Mouse (Mus musculus) embryonic facial prominence, embryonic 11.5 days (tissue): ENCODE measurements around the gene Grn. TPM values are rescaled to one million over a fixed set of nuclear protein-coding genes. Genes with fewer than 3 reads are reported as not detected.

Experiments used
- ATAC-seq: fragments of 200-750 bp; cut with Nextera tagmentation; replicated peaks from 2 replicates; pipeline ENCODE4 v1.8.0; 2017; ENCODE audit warnings: low read depth; ENCODE audit not compliant: insufficient number of reproducible peaks, low FRiP score, low TSS enrichment
- DNase-seq: peaks from one replicate; pipeline ENCODE4 v3.0.0-alpha.2; 2015; ENCODE audit warnings: low spot score
- H3K27ac ChIP-seq: fragments of 300-500 bp; sonication (generic); replicated peaks from 2 replicates; pipeline ENCODE4 v1.5.1; 2014; ENCODE audit warnings: mild to moderate bottlenecking, low read depth, low read length, control low read depth
- H3K27me3 ChIP-seq: fragments of 300-500 bp; sonication (generic); 2 replicates; pipeline ENCODE4 v1.6.1; 2014; ENCODE audit warnings: mild to moderate bottlenecking, low read length, moderate library complexity, mixed read lengths; ENCODE audit not compliant: control insufficient read depth, insufficient read depth
- H3K36me3 ChIP-seq: fragments of 300-500 bp; sonication (generic); replicated peaks from 2 replicates; pipeline ENCODE4 v1.6.1; 2014; ENCODE audit warnings: low read depth, mild to moderate bottlenecking, low read length, moderate library complexity, mixed read lengths; ENCODE audit not compliant: control insufficient read depth, insufficient read depth
- H3K4me1 ChIP-seq: fragments of 300-500 bp; sonication (generic); 2 replicates; pipeline ENCODE4 v1.6.1; 2014; ENCODE audit warnings: low read length, mixed read lengths; ENCODE audit not compliant: control insufficient read depth, insufficient read depth
- H3K4me2 ChIP-seq: fragments of 300-500 bp; sonication (generic); 2 replicates; pipeline ENCODE4 v1.6.1; 2014; ENCODE audit warnings: low read depth, mild to moderate bottlenecking, control low read depth, low read length, moderate library complexity
- H3K4me3 ChIP-seq: fragments of 300-500 bp; sonication (generic); 2 replicates; pipeline ENCODE4 v1.5.1; 2014; ENCODE audit warnings: low read depth, low read length, control low read depth
- H3K9ac ChIP-seq: fragments of 300-500 bp; sonication (generic); replicated peaks from 2 replicates; pipeline ENCODE4 v1.6.1; 2014; ENCODE audit warnings: mild to moderate bottlenecking, control low read depth, low read length
- H3K9me3 ChIP-seq: fragments of 300-500 bp; sonication (generic); replicated peaks from 2 replicates; pipeline ENCODE4 v1.6.1; 2016; ENCODE audit warnings: mild to moderate bottlenecking, low read length, inconsistent platforms, mixed read lengths; ENCODE audit not compliant: control insufficient read depth
- WGBS: fragments of 180-500 bp; shearing (Covaris S2); extraction: QIAGEN DNeasy Blood & Tissue Kit; methylation state at CpG from one replicate; pipeline ENCODE4 v1.1.7; 2014; 5-methylcytosine and 5-hydroxymethylcytosine counted together
- polyA plus RNA-seq: library from polyadenylated mRNA; unstranded; fragments of >200 nt; fragmentation: Nextera tagmentation; extraction: Ambion mirVana; gene quantifications from 2 replicates; pipeline ENCODE4 v1.2.1, GENCODE M21; 2014

The Grn gene
- polyA plus RNA-seq, 1 experiment from 2014 or later: 38.8 TPM

DNA sequence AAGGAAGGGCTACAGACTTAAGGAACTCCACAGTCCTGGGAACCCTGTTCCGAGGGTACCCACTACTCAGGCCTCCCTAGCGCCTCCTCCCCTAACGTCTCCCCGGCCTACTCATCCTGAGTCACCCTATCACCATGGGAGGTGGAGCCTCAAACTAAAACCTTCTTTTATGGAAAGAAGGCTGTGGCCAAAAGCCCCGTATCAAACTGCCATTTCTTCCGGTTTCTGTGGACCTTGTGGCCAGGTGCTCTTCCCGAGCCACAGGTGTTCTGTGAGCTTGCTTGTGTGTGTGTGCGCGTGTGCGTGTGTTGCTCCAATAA, 6.3 kb downstream of the Grn start:
- Histone ChIP-seq H3K36me3 (peaks cover 10% of the 10 kb centered on the region), H3K27ac (no peak overlapping the region), H3K27me3 (no peaks in the 10 kb centered on the region; the same call in 1 of the 2 replicates), H3K9me3 (no peaks in the 10 kb centered on the region), H3K4me3 (no peak overlapping the region), H3K4me2 (no peak overlapping the region), H3K9ac (no peak overlapping the region), H3K4me1 (peaks cover 16% of the 10 kb centered on the region)
- ATAC-seq (no peak), DNase-seq (no peak)
- 85% methylated on average over 10 of the region's 10 CpGs for WGBS

GRCm38 (mm10) chr11:102437120-102438061, 7.3 kb downstream of the Grn start:
- DNase-seq (peak; percentile 57), ATAC-seq (no peak)
- Histone ChIP-seq H3K4me2 (peak overlapping the region; percentile 81), H3K4me3 (peak overlapping the region; percentile 32), H3K9me3 (no peaks in the 10 kb centered on the region), H3K27ac (peak overlapping the region; percentile 52; the same call in 1 of the 2 replicates), H3K27me3 (no peaks in the 10 kb centered on the region; the same call in 1 of the 2 replicates), H3K9ac (peak overlapping the region; percentile 58), H3K4me1 (peaks cover 16% of the 10 kb centered on the region), H3K36me3 (peaks cover 10% of the 10 kb centered on the region)
- WGBS: 4% methylated on average over 77 of the region's 87 CpGs

GRCm38 (mm10) chr11:102438212-102439092, 8.3 kb downstream of the Grn start:
- Histone ChIP-seq H3K9ac (peak overlapping the region; percentile 58), H3K4me1 (peaks cover 16% of the 10 kb centered on the region), H3K4me3 (peak overlapping the region; percentile 32), H3K36me3 (peaks cover 13% of the 10 kb centered on the region), H3K27ac (no peak overlapping the region), H3K4me2 (peak overlapping the region; percentile 81), H3K27me3 (no peaks in the 10 kb centered on the region; the same call in 1 of the 2 replicates), H3K9me3 (no peaks in the 10 kb centered on the region)
- peak; percentile 89 for DNase-seq
- WGBS: 7% methylated on average over 76 of the region's 77 CpGs
- 0 out of 2 replicates have a peak, but pooled peaks have one; percentile 31 for ATAC-seq

GRCm38 (mm10) chr11:102439093-102440082, 9.3 kb downstream of the Grn start:
- peaks cover 13% of the 10 kb centered on the region for H3K36me3 ChIP-seq
- H3K9ac ChIP-seq: no peak overlapping the region
- H3K4me1 ChIP-seq: peaks cover 16% of the 10 kb centered on the region
- DNase-seq: no peak
- 77% methylated on average over 14 of the region's 14 CpGs for WGBS
- no peak overlapping the region for H3K4me2 ChIP-seq
- H3K27ac ChIP-seq: no peak overlapping the region
- H3K9me3 ChIP-seq: no peaks in the 10 kb centered on the region
- no peaks in the 10 kb centered on the region; the same call in 1 of the 2 replicates for H3K27me3 ChIP-seq
- H3K4me3 ChIP-seq: 0 out of 2 replicates have a peak overlapping the region, but pooled peaks have one; percentile 0
- ATAC-seq: no peak

GRCm38 (mm10) chr11:102440255-102440654, 10.1 kb downstream of the Grn start:
- no peak overlapping the region for H3K4me2 ChIP-seq
- WGBS: 83% methylated on average over 8 of the region's 8 CpGs
- DNase-seq (no peak), ATAC-seq (no peak)
- no peak overlapping the region for H3K4me3 ChIP-seq
- no peaks in the 10 kb centered on the region; the same call in 1 of the 2 replicates for H3K27me3 ChIP-seq
- H3K27ac ChIP-seq: no peak overlapping the region
- peaks cover 20% of the 10 kb centered on the region for H3K4me1 ChIP-seq
- no peaks in the 10 kb centered on the region for H3K9me3 ChIP-seq
- H3K36me3 ChIP-seq: peaks cover 13% of the 10 kb centered on the region
- H3K9ac ChIP-seq: no peak overlapping the region

- no peak overlapping the region for H3K4me2 ChIP-seq
- WGBS: 85% methylated on average over 3 of the region's 3 CpGs
- no peak overlapping the region for H3K4me3 ChIP-seq
- peaks cover 24% of the 10 kb centered on the region for H3K4me1 ChIP-seq
- H3K27me3 ChIP-seq: no peaks in the 10 kb centered on the region; the same call in 1 of the 2 replicates
- DNase-seq (no peak), ATAC-seq (no peak)
- H3K9me3 ChIP-seq: no peaks in the 10 kb centered on the region
- no peak overlapping the region for H3K27ac ChIP-seq
- no peak overlapping the region for H3K9ac ChIP-seq
- H3K36me3 ChIP-seq: peaks cover 10% of the 10 kb centered on the region
Observed at GRCm38 (mm10) chr11:102441434-102441833, 11.3 kb downstream of the Grn start.

DNA sequence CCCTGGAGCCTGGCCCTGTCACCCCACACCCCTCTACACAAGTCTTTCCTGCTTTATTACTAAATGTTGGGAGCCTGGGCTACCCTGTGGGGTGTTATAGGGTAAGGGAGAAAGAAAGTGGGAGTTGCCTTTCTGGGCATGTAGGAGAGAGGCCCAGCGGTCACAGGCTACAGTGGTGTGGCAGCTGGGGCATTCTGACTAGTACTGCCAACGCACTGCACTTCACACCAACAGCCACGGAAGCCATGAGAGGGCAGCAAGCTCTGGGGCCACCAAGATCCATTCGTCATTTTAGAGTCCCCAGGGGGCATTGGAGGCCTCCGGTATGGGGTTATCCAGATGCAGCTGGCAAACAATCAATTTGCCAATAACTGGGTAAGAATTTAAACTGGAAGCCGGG, 12.0 kb downstream of the Grn start:
- DNase-seq: no peak
- Histone ChIP-seq H3K4me3 (no peak overlapping the region), H3K4me1 (peaks cover 21% of the 10 kb centered on the region), H3K4me2 (no peak overlapping the region), H3K9ac (no peak overlapping the region), H3K36me3 (peaks cover 10% of the 10 kb centered on the region), H3K27me3 (no peaks in the 10 kb centered on the region; the same call in 1 of the 2 replicates), H3K27ac (no peak overlapping the region), H3K9me3 (no peaks in the 10 kb centered on the region)
- ATAC-seq: no peak
- WGBS: 83% methylated on average over 6 of the region's 6 CpGs
